Mouse (Mus musculus) lung, postnatal 0 days (tissue): ENCODE results near the gene Col6a1.

ENCODE experiments used
- CTCF ChIP-seq: IDR thresholded peaks from 2 replicates; pipeline ENCODE4 v1.5.1; 2016; ENCODE audit warnings: antibody characterized with exemption, mild to moderate bottlenecking
- EP300 ChIP-seq: IDR thresholded peaks from 2 replicates; pipeline ENCODE4 v1.6.1; 2016; ENCODE audit warnings: antibody characterized with exemption, mild to moderate bottlenecking, control low read depth

DNA sequence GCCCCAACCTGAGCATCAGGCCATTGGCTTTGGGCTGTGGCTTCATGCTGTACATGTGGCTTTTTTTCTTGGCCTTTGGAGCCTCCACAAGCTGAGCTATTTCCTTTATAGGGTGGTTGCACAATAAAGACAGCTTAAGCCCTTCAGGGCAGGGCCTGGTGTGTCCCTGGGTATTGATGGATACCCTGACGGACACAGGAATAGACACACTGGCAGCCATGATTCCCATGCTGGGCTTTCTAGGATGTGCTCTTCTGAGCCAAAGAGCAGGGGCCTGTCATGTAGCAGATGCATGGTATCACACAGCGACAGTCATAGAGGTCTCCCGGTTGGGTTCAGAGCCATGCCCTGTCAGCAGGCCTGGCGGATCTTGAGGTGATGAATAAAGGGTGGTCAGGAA is 898 bp upstream of the Col6a1 start:
- no peak for TF ChIP-seq CTCF
- peak; percentile 44 for TF ChIP-seq EP300
